Mouse (Mus musculus): Measurements from ENCODE around the gene Tbl1xr1. TPM values are rescaled to one million over a fixed set of nuclear protein-coding genes. Genes with fewer than 3 reads are reported as not detected.
A peak's percentile ranks its signal among the peaks of the same experiment; 100 is the strongest.

The Tbl1xr1 gene
- 38.9 and 53.7 TPM in 2 replicates for total RNA-seq (2015; ENCODE audit: low replicate concordance)
- total RNA-seq (2017; ENCODE audit: low replicate concordance): 11.9 and 13.3 TPM in 2 replicates

DNA sequence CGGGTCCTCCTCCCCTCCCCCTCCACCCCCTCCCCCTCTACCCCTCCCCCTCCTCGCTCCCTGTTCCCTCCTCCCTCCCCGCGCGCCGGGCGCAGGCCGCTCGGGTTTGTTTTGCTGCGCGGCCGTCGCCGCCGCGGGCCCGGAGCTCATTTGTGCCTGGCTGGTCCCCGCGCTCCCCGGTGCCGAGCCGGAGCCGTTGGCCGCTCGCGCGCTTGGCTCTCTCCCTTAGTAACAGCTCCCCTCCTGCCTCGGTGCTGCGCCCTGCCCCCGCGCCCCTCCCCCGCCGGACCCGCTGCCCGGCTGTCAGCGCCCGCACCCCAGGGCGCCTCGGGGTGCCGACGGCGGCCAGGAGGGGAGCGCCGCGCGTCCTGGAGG is at the start of gene Tbl1xr1:
TSS of gene Tbl1xr1 (plus strand) at position 92 of the 375 bp plus-strand sequence.
- ATAC-seq (replicated peaks; ENCODE audit: low FRiP score, poor library complexity, severe bottlenecking): no peak

GRCm38 (mm10) chr3:22038004-22038403 is 38.4 kb upstream of the Tbl1xr1 start:
- no peak for ATAC-seq (replicated peaks; ENCODE audit: low FRiP score, poor library complexity, severe bottlenecking)

DNA sequence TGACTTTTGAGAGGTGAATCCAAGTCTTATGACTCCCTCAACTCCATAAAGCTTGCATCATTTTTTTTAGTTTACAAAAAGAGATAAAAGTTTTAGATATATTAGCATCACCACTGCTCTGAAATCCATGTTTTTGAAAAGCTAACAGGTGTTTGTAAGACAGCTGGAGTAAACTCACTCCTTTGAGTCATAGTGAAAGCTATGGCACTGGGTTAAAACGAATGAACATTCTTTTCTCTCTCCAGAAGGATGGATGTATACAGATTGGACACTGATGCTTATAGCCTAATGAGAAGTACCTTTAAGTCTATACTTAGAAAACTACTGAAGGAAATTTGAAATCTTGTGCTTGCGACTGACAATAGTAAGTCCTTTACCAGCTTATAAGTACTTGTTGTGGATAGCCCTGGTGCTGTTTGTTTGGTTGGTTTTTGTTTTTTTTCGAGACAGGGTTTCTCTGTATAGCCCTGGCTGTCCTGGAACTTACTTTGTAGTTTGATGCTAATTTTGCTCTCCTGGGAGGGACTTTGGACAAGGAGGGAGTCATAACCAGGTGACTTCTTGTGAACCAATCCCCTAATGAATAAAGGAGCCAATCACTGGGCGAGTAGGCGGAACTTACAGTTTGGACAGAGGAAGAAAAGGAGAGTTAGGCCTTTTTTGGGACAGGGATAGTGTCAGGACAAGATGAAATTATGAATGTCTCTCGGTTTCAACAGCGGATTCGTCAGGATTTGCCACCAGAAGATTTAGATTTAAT is 37.2 kb upstream of the Tbl1xr1 start:
- ATAC-seq (replicated peaks; ENCODE audit: low FRiP score, poor library complexity, severe bottlenecking): no peak

- ATAC-seq (replicated peaks; ENCODE audit: low FRiP score, poor library complexity, severe bottlenecking): no peak
Measured at GRCm38 (mm10) chr3:22040627-22041026, 35.8 kb upstream of the Tbl1xr1 start.

- no peak for ATAC-seq (replicated peaks; ENCODE audit: low FRiP score, poor library complexity, severe bottlenecking)
Measured at GRCm38 (mm10) chr3:22047203-22047602, 29.2 kb upstream of the Tbl1xr1 start.

DNA sequence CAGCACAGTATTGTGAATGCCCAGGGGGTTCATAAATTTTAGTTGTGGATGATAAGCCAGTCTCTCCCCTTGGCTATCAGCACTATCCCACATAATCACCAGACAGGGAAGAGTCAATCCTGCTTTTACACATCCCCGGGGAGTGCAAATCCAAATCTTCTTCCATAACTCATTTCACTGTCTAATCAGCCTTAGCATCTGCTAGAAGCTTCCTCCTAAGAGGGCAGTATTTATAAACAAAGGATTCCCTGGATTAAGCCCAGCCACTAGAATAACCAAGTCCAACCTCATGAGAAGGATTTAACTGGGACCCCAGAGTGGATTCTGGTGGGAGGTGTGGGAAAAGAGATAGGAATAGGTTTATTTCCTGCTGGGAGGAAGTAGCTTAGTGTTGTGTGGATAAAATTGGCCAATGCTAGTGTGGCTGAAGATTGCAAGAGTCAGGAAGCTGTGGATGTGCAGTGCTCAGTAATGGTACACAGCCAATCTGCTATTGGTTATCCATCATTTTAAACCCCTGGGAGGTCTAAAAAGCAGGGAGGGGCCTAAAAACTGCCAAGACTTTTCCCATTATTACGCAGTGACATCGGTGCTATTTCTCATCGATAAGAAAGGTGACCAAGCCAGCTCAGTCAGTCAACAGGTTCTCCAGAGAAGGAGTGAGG is 19.7 kb upstream of the Tbl1xr1 start:
- ATAC-seq (replicated peaks; ENCODE audit: low FRiP score, poor library complexity, severe bottlenecking): no peak

- no peak for ATAC-seq (replicated peaks; ENCODE audit: low FRiP score, poor library complexity, severe bottlenecking)
Measured at GRCm38 (mm10) chr3:22058206-22058804, 18.1 kb upstream of the Tbl1xr1 start.

- ATAC-seq (replicated peaks; ENCODE audit: low FRiP score, poor library complexity, severe bottlenecking): no peak
Measured at GRCm38 (mm10) chr3:22061163-22061562, 15.3 kb upstream of the Tbl1xr1 start.

DNA sequence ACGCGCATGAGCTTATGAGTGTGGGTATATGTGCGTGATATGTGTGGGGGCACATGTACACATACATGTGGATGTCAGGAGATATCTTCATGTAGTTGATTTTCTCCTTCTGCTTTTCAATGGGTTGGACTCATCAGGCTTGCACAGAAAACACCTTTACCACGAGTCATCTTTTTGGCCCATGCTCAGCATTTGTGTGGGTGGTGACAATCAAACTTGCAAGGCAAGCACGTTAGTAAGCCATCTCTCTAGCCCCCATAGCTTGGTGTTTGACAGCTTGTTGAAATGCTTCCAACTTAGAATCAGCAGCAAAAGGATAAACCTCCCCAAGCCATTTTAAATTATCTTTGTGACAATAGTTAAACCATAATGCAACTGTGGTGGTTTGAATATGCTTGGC is 7.8 kb upstream of the Tbl1xr1 start:
- ATAC-seq (replicated peaks; ENCODE audit: low FRiP score, poor library complexity, severe bottlenecking): no peak

- ATAC-seq (replicated peaks; ENCODE audit: low FRiP score, poor library complexity, severe bottlenecking): no peak
Measured at GRCm38 (mm10) chr3:22073916-22074315, 2.5 kb upstream of the Tbl1xr1 start.

- peak; percentile 65 for ATAC-seq (replicated peaks; ENCODE audit: low FRiP score, poor library complexity, severe bottlenecking)
Measured at GRCm38 (mm10) chr3:22074591-22075294, 1.7 kb upstream of the Tbl1xr1 start.

GRCm38 (mm10) chr3:22075517-22075886 is 950 bp upstream of the Tbl1xr1 start:
- ATAC-seq (replicated peaks; ENCODE audit: low FRiP score, poor library complexity, severe bottlenecking): no peak

- no peak for ATAC-seq (replicated peaks; ENCODE audit: low FRiP score, poor library complexity, severe bottlenecking)
Measured at GRCm38 (mm10) chr3:22075887-22076560, 428 bp upstream of the Tbl1xr1 start.

DNA sequence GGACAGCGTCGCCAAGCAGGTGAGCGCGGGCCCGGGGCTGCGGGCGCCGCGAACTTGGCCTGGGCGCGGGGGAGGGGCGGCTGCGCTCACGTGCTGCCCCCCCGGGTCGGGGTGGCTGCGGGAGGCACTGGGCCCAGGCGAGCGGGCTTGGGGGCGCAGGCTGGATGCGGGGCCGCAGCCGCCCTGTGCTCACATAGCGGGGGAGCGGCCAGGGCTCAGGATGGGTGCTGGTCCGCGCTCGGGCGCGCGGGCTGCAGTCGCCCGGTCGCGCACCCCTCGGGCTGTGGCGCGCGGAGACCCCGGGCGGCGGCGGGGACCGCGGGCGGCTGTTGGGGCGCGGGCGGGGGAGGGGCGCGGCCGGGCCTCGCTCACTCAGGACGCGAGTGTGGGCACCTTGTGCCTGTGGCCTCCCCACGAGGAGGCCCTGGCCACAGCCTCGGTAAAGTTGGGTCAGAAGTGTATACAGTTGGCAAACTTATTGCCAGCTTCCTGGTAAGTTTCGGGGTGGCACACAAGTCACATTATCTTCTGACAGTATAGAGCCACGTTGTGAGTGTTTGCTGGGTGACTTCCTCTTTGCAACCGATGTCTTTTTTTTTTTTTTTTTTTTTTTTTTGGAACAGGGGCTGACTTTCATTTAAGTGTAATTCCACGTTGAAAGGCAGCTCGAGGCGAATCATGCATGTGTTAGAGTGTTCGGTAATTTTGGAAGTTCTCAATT is 644 bp downstream of the Tbl1xr1 start:
- no peak for ATAC-seq (replicated peaks; ENCODE audit: low FRiP score, poor library complexity, severe bottlenecking)

- ATAC-seq (replicated peaks; ENCODE audit: low FRiP score, poor library complexity, severe bottlenecking): no peak
Measured at GRCm38 (mm10) chr3:22077657-22078475, 1.4 kb downstream of the Tbl1xr1 start.

DNA sequence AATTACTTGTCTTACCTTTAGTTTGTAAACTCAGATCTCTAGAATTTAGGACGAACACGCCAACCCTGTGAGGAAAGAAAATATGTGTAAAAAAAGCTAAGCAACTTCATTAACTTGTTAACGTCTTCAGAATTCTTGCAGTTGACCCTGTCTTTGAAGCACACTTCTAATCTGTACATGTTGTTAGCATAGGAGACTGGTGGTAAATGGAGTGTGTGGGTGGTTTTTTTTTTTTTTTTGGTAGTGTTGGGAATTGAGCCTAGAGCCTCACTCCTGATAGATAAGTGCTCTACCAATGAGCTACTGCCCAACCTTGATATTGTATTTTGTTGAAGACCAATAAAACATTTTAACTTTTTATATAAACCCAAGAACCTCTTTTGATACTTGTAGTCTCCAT is 2.1 kb downstream of the Tbl1xr1 start:
- no peak for ATAC-seq (replicated peaks; ENCODE audit: low FRiP score, poor library complexity, severe bottlenecking)

- no peak for ATAC-seq (replicated peaks; ENCODE audit: low FRiP score, poor library complexity, severe bottlenecking)
Measured at GRCm38 (mm10) chr3:22081869-22082268, 5.4 kb downstream of the Tbl1xr1 start.

DNA sequence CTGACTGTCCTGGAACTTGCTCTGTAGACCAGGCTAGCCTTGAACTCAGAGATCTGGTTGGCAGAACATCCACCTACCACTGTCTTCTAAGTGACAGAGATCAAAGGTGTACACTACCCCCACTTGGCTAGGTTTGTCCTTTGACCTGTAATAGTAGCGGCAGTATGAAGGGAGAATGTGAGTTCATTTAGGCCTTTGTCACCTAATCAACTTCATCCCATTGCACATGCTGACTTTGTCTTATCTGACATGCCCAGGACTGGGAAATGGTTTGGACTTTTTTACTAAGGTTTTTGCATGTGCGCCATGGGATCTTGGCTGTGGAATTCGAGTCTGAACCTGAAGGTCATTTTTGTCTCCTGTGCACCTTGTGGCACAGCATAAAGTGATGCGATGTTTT is 6.4 kb downstream of the Tbl1xr1 start:
- 0 out of 2 replicates have a peak, but pooled peaks have one; percentile 41 for ATAC-seq (replicated peaks; ENCODE audit: low FRiP score, poor library complexity, severe bottlenecking)

Measured in erythroid progenitor cell, adult 5-6 weeks (primary cell).